Mouse (Mus musculus) right cerebral cortex, postnatal 14 days (tissue): ENCODE data around the gene Thumpd3.
A peak's percentile ranks its signal among the peaks of the same experiment; 100 is the strongest.

Source experiments
- DNase-seq: peaks from one replicate; pipeline ENCODE4 v3.0.0; 2022

Thumpd3 gene

GRCm38 (mm10) chr6:113079492-113079891, 33.5 kb downstream of the Thumpd3 start:
- peak; percentile 30 for DNase-seq

GRCm38 (mm10) chr6:113082229-113082628, 36.2 kb downstream of the Thumpd3 start:
- DNase-seq, result peak; percentile 12

- no peak for DNase-seq
These were observed 38.6 kb downstream of the Thumpd3 start for GRCm38 (mm10) chr6:113084590-113084989.

GRCm38 (mm10) chr6:113093206-113093605, 47.2 kb downstream of the Thumpd3 start:
- no peak for DNase-seq

GRCm38 (mm10) chr6:113095547-113095946, 49.5 kb downstream of the Thumpd3 start:
- no peak for DNase-seq

GRCm38 (mm10) chr6:113097662-113098061, 51.6 kb downstream of the Thumpd3 start:
- DNase-seq, result no peak

GRCm38 (mm10) chr6:113099640-113100289, 53.7 kb downstream of the Thumpd3 start:
- peak; percentile 75 for DNase-seq

GRCm38 (mm10) chr6:113102541-113102940, 56.5 kb downstream of the Thumpd3 start:
- DNase-seq, result no peak

- DNase-seq, result peak; percentile 35
These were observed 57.7 kb downstream of the Thumpd3 start for GRCm38 (mm10) chr6:113103765-113104164.

- DNase-seq, result no peak
These were observed 63.4 kb downstream of the Thumpd3 start for GRCm38 (mm10) chr6:113109378-113109777.

GRCm38 (mm10) chr6:113109956-113110355, 63.9 kb downstream of the Thumpd3 start:
- no peak for DNase-seq
